Mouse (Mus musculus): Measurements from ENCODE around the gene Mgarp.

DNA sequence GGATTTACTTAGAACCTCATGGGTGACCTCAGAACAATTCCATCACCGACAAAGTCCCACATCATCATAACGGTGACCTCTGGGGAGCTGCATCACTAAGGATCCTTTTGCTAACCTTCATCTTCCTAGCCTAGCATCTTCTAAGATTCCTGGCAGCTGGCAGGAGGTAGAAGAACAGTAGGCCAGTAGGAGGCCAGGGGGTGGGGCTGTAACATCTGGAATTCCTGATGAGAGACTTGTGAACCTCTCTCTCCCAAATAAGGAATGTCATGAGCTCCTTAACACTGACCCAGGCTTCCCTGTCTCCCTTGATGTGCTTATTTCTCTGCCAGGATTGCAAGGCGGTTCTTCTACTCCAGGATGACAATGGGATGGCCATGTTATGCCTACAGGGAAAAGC, 45.7 kb downstream of the Mgarp start:
- TF ChIP-seq MYOD1 (IDR thresholded peaks at IDR 0.05; ENCODE audit: control insufficient read depth, insufficient read length, low read depth) (no peak), CTCF (IDR thresholded peaks at IDR 0.05; ENCODE audit: control insufficient read depth, insufficient read depth, insufficient read length) (no peak), USF1 (IDR thresholded peaks at IDR 0.05; ENCODE audit: low read depth) (no peak), CEBPB (IDR thresholded peaks at IDR 0.05; ENCODE audit: low read depth) (no peak)
